Mouse (Mus musculus) CD4-positive helper T cell, adult 2 months (primary cell): ENCODE results near the gene Sun2.

Experiments used
- DNase-seq: peaks from one replicate; pipeline ENCODE4 v3.0.0-alpha.2; 2012; ENCODE audit warnings: low read depth, missing footprints, low spot score

Sun2 gene

GRCm38 (mm10) chr15:79687175-79687574 lies 55.2 kb downstream of the Sun2 start:
- DNase-seq: no peak

DNA sequence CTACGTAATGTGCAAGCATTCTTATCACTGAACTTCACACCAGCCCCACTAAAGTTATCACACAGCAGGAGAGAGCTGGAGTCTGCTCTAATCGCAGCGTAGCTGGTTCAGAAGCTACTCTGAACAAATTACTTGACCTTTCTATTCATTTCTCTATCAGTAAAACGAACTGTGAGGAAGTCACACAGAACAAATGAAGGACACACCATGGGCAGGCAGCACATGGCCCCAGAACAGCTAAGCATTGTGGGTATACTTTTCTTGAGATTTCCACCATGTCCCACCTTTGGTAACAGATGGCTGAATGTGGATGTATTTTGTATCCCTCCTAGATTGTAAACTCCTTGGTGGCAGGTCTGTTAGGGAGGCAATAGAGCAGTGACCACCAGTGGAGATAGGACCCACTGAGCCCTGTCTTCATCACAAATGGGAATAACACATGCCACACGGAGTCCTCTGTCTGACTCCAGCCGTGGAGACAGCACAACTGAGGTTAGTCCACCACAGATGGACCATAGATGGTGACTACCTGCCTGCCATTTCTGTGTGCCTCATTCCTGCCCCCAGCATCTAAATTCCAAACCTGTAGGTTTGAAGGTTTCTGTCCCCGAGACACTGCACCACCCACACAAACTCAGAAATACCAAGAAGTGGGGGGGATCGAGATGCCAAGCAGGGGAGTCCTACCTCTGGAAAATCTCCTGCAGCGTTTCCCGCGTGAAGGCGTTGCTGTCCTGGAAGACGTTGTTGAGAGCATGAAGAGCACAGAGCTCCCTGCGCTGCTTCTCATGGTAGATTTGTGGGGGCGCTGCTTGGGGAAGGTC lies 56.1 kb downstream of the Sun2 start:
- no peak for DNase-seq

GRCm38 (mm10) chr15:79685141-79685641 lies 57.1 kb downstream of the Sun2 start:
- no peak for DNase-seq

DNA sequence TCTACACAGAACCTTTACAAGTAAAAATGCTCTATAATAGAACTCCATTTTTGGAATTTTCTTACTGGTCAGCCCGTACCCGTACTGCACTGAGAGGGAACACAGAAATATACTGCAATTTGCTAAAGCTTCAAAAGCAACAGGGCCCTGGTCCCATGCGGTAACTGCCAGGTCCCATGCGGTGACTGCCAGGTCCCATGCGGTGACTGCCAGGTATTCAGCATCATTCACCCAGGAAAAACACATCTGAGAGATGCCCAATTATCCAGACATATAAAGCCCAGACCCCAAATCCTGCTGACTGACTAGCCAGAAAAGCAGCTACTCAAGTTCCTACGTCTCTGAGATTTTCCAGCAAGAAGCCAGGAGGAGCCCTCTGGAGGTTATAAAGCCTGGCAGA lies 57.7 kb downstream of the Sun2 start:
- no peak for DNase-seq

- DNase-seq: no peak
Observed at GRCm38 (mm10) chr15:79683707-79684465, 58.5 kb downstream of the Sun2 start.

DNA sequence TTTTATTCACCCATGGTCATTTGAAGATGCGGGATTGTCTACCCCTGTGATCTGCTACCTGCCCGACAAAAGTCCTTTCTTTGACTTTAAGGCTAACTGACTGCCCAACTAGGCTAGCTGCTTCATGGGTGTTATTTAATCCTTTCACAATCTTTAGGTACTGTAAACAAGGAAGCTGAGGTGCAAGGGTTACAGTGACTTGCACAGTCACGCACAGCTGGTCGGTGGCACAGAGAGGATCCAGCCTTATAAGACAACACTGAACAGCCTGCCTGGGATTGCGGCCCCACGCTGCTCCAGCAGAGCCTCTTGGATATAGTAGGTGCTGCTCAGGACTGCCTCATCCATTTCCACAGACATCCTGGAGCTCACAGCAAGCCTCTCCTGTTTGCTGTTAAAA lies 59.2 kb downstream of the Sun2 start:
- no peak for DNase-seq

DNA sequence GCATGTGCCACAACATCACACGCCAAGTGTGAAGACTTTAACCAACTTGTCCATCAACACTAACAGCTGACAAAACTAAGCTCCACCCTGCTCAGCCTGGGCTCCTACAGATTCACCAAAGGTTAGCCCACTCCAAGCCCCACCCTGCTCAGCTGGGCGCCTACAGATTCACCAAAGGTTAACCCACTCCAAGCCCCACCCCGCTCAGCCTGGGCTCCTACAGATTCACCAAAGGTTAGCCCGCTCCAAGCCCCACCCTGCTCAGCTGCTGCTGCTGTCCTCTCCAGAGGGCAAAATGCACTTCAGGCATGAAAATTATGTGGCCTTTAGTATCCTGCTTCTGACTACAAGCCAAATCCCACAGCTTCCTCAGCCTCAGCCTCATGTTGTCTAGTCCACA lies 60.4 kb downstream of the Sun2 start:
- no peak for DNase-seq

DNA sequence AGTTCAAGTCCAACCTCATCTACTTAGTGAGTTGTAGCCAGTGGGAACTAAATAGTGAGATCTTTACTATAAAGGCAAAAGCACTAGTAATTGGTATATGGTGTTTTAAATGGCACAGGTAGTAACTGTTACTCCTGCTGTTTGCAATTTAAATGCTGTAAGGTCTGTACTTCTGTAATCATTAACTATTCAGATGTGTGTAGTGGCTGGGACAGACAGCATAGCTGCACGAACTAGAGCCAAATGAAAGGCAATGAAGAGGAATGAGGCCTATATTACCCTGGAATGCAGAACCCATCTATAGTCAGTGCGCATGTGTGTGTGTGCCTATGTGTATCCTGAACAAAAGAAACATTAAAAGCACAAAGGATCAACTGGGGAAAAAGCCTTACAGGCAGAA lies 64.4 kb downstream of the Sun2 start:
- no peak for DNase-seq
